Mouse (Mus musculus) heart, adult 8-10 months (tissue): ENCODE data around the gene Prmt8. TPM values are rescaled to one million over a fixed set of nuclear protein-coding genes. Genes with fewer than 3 reads are reported as not detected.

Source experiments
- DNase-seq: peaks from one replicate; pipeline ENCODE4 v3.0.0; 2022; ENCODE audit warnings: low spot score
- total RNA-seq, 4 experiments: library from RNA; stranded (reverse); gene quantifications; 2 replicates each; pipeline ENCODE4 v1.2.4; 2022

Prmt8 gene
- not detected for total RNA-seq

- no peak for DNase-seq
Measured at GRCm38 (mm10) chr6:127769275-127770156, at the start of gene Prmt8. Gene Prmt8, minus strand, starts transcription at chr6:127769472.

- no peak for DNase-seq
Measured at GRCm38 (mm10) chr6:127803046-127803729, 33.9 kb upstream of the Prmt8 start.

GRCm38 (mm10) chr6:127802211-127802610, 32.9 kb upstream of the Prmt8 start:
- no peak for DNase-seq

GRCm38 (mm10) chr6:127790023-127790422, 20.8 kb upstream of the Prmt8 start:
- no peak for DNase-seq

- DNase-seq = no peak
Measured at GRCm38 (mm10) chr6:127770806-127771205, 1.5 kb upstream of the Prmt8 start.

GRCm38 (mm10) chr6:127768621-127769274, 524 bp downstream of the Prmt8 start:
- no peak for DNase-seq

GRCm38 (mm10) chr6:127767706-127768493, 1.4 kb downstream of the Prmt8 start:
- DNase-seq = no peak

GRCm38 (mm10) chr6:127767201-127767705, 2.0 kb downstream of the Prmt8 start:
- no peak for DNase-seq

- DNase-seq = no peak
Measured at GRCm38 (mm10) chr6:127766641-127767200, 2.6 kb downstream of the Prmt8 start.

GRCm38 (mm10) chr6:127766041-127766604, 3.1 kb downstream of the Prmt8 start:
- no peak for DNase-seq

- DNase-seq = no peak
Measured at GRCm38 (mm10) chr6:127765573-127765972, 3.7 kb downstream of the Prmt8 start.

- DNase-seq = no peak
Measured at GRCm38 (mm10) chr6:127758264-127758663, 11.0 kb downstream of the Prmt8 start.

GRCm38 (mm10) chr6:127757667-127758167, 11.6 kb downstream of the Prmt8 start:
- no peak for DNase-seq

- DNase-seq = no peak
Measured at GRCm38 (mm10) chr6:127756856-127757255, 12.4 kb downstream of the Prmt8 start.

- no peak for DNase-seq
Measured at GRCm38 (mm10) chr6:127753228-127753627, 16.0 kb downstream of the Prmt8 start.

- no peak for DNase-seq
Measured at GRCm38 (mm10) chr6:127752681-127753080, 16.6 kb downstream of the Prmt8 start.

GRCm38 (mm10) chr6:127751499-127751898, 17.8 kb downstream of the Prmt8 start:
- no peak for DNase-seq

GRCm38 (mm10) chr6:127748793-127749192, 20.5 kb downstream of the Prmt8 start:
- DNase-seq = no peak

- DNase-seq = no peak
Measured at GRCm38 (mm10) chr6:127742290-127742689, 27.0 kb downstream of the Prmt8 start.

GRCm38 (mm10) chr6:127741162-127741561, 28.1 kb downstream of the Prmt8 start:
- no peak for DNase-seq
